Mouse (Mus musculus) lung, embryonic 16.5 days (tissue): Measurements from ENCODE around the gene Gm11554. TPM values are rescaled to one million over a fixed set of nuclear protein-coding genes. Genes with fewer than 3 reads are reported as not detected.
"Not testable (repeated sequence)": the region's sequence is repeated elsewhere in the genome, so short reads cannot be mapped to it uniquely, and the experiment has no call there.

Source experiments
- ATAC-seq: fragments of 200-750 bp; cut with Nextera tagmentation; 2 replicates; pipeline ENCODE4 v1.8.0; 2017; ENCODE audit warnings: low read depth, mild to moderate bottlenecking, moderate library complexity
- H3K27ac ChIP-seq: fragments of 300-500 bp; sonication (generic); 2 replicates; pipeline ENCODE4 v1.5.1; 2014; ENCODE audit warnings: mild to moderate bottlenecking, control low read depth, low read length
- H3K27me3 ChIP-seq: fragments of 300-500 bp; sonication (generic); 2 replicates; pipeline ENCODE4 v1.6.1; 2014; ENCODE audit warnings: low read depth, low read length, mixed read lengths; ENCODE audit not compliant: control insufficient read depth, insufficient read depth
- H3K36me3 ChIP-seq: fragments of 300-500 bp; sonication (generic); 2 replicates; pipeline ENCODE4 v1.6.1; 2014; ENCODE audit warnings: low read length; ENCODE audit not compliant: control insufficient read depth, insufficient read depth
- H3K4me1 ChIP-seq: fragments of 300-500 bp; sonication (generic); replicated peaks from 2 replicates; pipeline ENCODE4 v1.6.1; 2014; ENCODE audit warnings: low read length, mixed read lengths; ENCODE audit not compliant: control insufficient read depth, insufficient read depth
- H3K4me2 ChIP-seq: fragments of 300-500 bp; sonication (generic); 2 replicates; pipeline ENCODE4 v1.6.1; 2014; ENCODE audit warnings: low read depth, low read length, control low read depth
- H3K4me3 ChIP-seq: fragments of 300-500 bp; sonication (generic); 2 replicates; pipeline ENCODE4 v1.5.1; 2014; ENCODE audit warnings: mild to moderate bottlenecking, low read length, control low read depth
- H3K9ac ChIP-seq: fragments of 300-500 bp; sonication (generic); 2 replicates; pipeline ENCODE4 v1.6.1; 2014; ENCODE audit warnings: low read length, control low read depth
- H3K9me3 ChIP-seq: fragments of 300-500 bp; sonication (generic); 2 replicates; pipeline ENCODE4 v1.6.1; 2016; ENCODE audit warnings: low read length; ENCODE audit not compliant: control insufficient read depth
- WGBS: fragments of 180-500 bp; shearing (Covaris S2); extraction: QIAGEN DNeasy Blood & Tissue Kit; methylation state at CpG from one replicate; pipeline ENCODE4 v1.1.7; 2014; 5-methylcytosine and 5-hydroxymethylcytosine counted together
- polyA plus RNA-seq: library from polyadenylated mRNA; unstranded; fragments of >200 nt; fragmentation: Nextera tagmentation; extraction: Ambion mirVana; gene quantifications from 2 replicates; pipeline ENCODE4 v1.2.1, GENCODE M21; 2015

Gene Gm11554
- not detected in 2 replicates for polyA plus RNA-seq

DNA sequence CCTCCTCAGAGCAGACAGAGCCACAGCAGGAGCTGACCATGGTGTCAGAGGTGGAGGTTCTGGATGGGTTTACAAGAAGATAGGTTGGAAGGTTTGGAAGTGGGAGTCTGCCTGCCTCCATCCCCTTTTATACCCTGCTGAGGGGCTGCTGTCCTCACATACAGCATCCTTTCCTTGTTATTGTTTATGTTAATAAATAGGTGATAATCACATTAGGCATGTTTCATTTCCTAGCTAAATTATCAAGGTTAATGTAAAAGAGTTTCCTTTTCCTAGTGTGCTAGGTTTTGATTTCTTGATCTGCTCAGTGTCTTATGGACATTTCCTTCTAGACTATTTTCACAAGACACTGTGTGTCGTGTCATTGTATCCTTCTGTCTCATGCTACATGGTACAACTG, at the start of gene Gm11554:
Gene Gm11554 (minus strand): TSS at position 101 of the 400 bp plus-strand sequence.
- H3K9me3 ChIP-seq, ATAC-seq, H3K36me3 ChIP-seq, H3K4me3 ChIP-seq, H3K27ac ChIP-seq, H3K27me3 ChIP-seq, H3K4me2 ChIP-seq, H3K9ac ChIP-seq, H3K4me1 ChIP-seq: not testable (repeated sequence)
- WGBS, result no CpG with 5 or more reads among the region's 1 CpGs

DNA sequence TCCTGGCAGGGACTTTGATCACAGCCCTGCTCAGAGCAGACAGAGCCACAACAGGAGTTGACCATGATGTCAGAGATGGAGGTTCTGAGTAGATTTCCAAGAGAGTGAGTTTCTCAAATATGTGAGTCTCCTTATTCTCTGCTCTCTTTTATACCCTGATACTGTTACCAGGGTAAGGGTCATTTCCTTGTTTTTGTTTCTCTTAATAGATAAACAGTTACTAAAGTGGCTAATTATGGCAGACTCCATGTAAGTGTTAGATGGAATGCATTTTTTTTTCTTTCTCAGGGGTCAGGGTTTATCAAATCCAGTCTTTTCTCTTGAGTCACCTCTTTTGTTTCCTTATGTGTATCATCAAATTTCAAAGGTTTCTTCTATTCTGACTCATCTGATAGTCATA, 47.3 kb upstream of the Gm11554 start, which contains the start of gene Krtap4-16:
Gene Krtap4-16 (minus strand): TSS at position 101 of the 400 bp plus-strand sequence.
- H3K4me1 ChIP-seq, result no peaks in the 10 kb centered on the region
- no peak for ATAC-seq

DNA sequence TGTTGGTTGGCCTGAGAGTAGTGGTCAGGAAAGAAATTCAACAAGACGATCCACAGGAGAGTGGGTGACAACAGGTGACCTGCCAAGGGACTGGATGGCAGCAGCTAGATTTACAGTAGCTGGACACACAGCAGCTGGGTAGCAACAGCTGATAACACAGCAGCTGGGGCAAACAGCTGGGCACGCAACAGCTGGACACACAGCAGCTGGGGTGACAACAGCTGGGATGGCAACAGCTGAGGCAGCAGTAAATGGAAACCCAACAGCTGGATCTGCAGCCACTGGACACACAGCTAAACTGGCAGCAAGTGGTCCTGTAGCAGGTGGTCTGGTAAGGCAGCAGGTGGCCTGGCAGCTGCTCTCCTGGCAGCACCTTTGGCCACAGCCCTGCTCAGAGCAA, 42.5 kb upstream of the Gm11554 start:
- WGBS, result 87% methylated on average over 2 of the region's 2 CpGs
- no peak for ATAC-seq
- no peaks in the 10 kb centered on the region for H3K4me1 ChIP-seq

More for the DNA sequence above, 47.3 kb upstream of the Gm11554 start, which contains the start of gene Krtap4-16:
- Histone ChIP-seq H3K4me2 (no peak within 1 kb of the TSS), H3K36me3 (no peaks in the 10 kb centered on the region), H3K9ac (no peak within 1 kb of the TSS), H3K9me3 (no peaks in the 10 kb centered on the region), H3K4me3 (no peak within 1 kb of the TSS), H3K27me3 (no peaks in the 10 kb centered on the region), H3K27ac (no peak within 1 kb of the TSS)

DNA sequence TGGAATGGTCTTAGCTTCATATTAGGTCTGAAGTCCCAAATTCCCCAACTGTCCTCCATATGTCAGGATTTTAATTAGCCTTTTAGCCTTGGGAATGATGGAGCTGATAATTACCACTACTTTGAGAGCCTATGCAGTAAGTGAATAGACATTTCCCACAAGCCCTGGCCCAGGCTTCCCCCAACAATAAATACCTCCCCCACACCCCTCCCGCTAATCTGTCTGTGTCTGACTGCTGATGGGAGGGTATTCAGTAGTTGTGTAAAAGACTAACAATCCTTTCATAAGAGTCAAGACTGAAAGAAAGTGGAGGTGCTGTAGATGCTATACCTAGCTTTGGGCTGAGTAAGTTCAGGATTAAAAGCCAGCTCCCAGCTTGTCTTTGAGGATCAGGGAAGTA, 37.9 kb upstream of the Gm11554 start:
- Histone ChIP-seq H3K27ac (no peak overlapping the region), H3K27me3 (no peaks in the 10 kb centered on the region), H3K4me3 (no peak overlapping the region), H3K4me1 (no peaks in the 10 kb centered on the region), H3K9ac (no peak overlapping the region), H3K9me3 (no peaks in the 10 kb centered on the region), H3K4me2 (no peak overlapping the region), H3K36me3 (no peaks in the 10 kb centered on the region)
- ATAC-seq, result no peak
- WGBS, result 78% methylated on average over 1 of the region's 1 CpGs

More for the DNA sequence above, 42.5 kb upstream of the Gm11554 start:
- H3K9me3 ChIP-seq, result no peaks in the 10 kb centered on the region
- no peak overlapping the region for H3K9ac ChIP-seq
- no peak overlapping the region for H3K4me2 ChIP-seq
- H3K27me3 ChIP-seq, result no peaks in the 10 kb centered on the region
- H3K36me3 ChIP-seq, result no peaks in the 10 kb centered on the region
- no peak overlapping the region for H3K27ac ChIP-seq
- H3K4me3 ChIP-seq, result no peak overlapping the region

DNA sequence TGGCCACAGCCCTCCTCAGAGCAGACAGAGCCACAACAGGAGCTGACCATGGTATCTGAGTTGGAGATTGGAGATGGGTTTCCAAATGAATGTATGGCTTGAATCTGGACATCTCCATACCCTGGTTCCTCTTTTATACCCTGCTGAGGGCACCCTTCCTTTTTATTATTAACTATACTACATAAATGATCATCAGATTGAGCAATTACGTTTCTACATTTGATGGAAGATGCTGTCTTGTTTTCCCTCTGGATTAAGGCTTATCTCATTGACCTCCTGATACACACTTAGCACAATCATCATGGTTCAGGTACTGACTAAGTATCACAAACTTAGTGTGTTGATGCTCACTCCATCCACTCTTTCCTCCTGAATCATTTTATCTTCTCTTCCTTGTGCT, 33.7 kb upstream of the Gm11554 start, which contains the start of gene 2300003K06Rik:
Gene 2300003K06Rik (minus strand): TSS at position 101 of the 400 bp plus-strand sequence.
- H3K27ac ChIP-seq, result no peak within 1 kb of the TSS
- no peak within 1 kb of the TSS for H3K4me2 ChIP-seq

DNA sequence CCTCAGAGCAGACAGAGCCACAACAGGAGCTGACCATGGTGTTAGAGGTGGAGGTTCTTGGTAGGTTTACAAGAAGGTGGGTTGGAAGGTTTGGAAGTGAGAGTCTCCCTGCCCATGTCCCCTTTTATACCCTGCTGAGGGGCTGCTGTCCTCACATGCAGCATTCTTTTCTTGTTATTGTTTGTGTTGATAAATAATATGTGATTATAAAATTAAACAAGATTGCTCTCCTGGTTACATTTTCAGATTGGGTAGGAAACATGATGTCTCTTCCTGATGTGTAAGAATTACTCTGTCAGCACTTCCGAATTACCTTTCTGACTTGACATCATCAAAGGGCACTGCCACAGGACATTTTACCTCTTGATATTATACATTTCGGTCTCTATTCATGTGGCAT, 11.3 kb upstream of the Gm11554 start, which contains the start of gene Gm11564:
Gene Gm11564 (minus strand): TSS at position 101 of the 400 bp plus-strand sequence.
- not testable (repeated sequence) for H3K4me1 ChIP-seq, H3K9ac ChIP-seq, H3K4me3 ChIP-seq, H3K36me3 ChIP-seq, ATAC-seq, H3K4me2 ChIP-seq, H3K27me3 ChIP-seq, H3K27ac ChIP-seq, H3K9me3 ChIP-seq
- WGBS, result 81% methylated on average over 2 of the region's 2 CpGs

More for the DNA sequence above, 33.7 kb upstream of the Gm11554 start, which contains the start of gene 2300003K06Rik:
- H3K27me3 ChIP-seq, result no peaks in the 10 kb centered on the region
- 72% methylated on average over 1 of the region's 1 CpGs for WGBS
- H3K9me3 ChIP-seq, result no peaks in the 10 kb centered on the region
- H3K4me1 ChIP-seq, result no peaks in the 10 kb centered on the region
- no peak within 1 kb of the TSS for H3K9ac ChIP-seq
- ATAC-seq, result no peak
- H3K36me3 ChIP-seq, result no peaks in the 10 kb centered on the region
- H3K4me3 ChIP-seq, result no peak within 1 kb of the TSS

DNA sequence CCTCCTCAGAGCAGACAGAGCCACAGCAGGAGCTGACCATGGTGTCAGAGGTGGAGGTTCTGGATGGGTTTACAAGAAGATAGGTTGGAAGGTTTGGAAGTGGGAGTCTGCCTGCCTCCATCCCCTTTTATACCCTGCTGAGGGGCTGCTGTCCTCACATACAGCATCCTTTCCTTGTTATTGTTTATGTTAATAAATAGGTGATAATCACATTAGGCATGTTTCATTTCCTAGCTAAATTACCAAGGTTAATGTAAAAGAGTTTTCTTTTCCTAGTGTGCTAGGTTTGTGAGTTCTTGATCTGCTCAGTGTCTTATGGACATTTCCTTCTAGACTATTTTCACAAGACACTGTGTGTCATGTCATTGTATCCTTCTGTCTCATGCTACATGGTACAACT, 5.5 kb upstream of the Gm11554 start, which contains the start of gene Krtap4-13:
Gene Krtap4-13 (minus strand): TSS at position 101 of the 400 bp plus-strand sequence.
- ATAC-seq, H3K27ac ChIP-seq: not testable (repeated sequence)

DNA sequence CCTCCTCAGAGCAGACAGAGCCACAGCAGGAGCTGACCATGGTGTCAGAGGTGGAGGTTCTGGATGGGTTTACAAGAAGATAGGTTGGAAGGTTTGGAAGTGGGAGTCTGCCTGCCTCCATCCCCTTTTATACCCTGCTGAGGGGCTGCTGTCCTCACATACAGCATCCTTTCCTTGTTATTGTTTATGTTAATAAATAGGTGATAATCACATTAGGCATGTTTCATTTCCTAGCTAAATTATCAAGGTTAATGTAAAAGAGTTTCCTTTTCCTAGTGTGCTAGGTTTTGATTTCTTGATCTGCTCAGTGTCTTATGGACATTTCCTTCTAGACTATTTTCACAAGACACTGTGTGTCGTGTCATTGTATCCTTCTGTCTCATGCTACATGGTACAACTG, 5.4 kb downstream of the Gm11554 start, which contains the start of gene Gm11569:
Gene Gm11569 (minus strand): TSS at position 101 of the 400 bp plus-strand sequence.
- not testable (repeated sequence) for H3K27me3 ChIP-seq, ATAC-seq, H3K9ac ChIP-seq, H3K4me1 ChIP-seq, H3K36me3 ChIP-seq, H3K27ac ChIP-seq, H3K4me2 ChIP-seq, H3K9me3 ChIP-seq, H3K4me3 ChIP-seq
- no CpG with 5 or more reads among the region's 1 CpGs for WGBS

More for the DNA sequence above, 5.5 kb upstream of the Gm11554 start, which contains the start of gene Krtap4-13:
- H3K9me3 ChIP-seq, H3K4me1 ChIP-seq, H3K4me2 ChIP-seq, H3K36me3 ChIP-seq, H3K4me3 ChIP-seq, H3K27me3 ChIP-seq, H3K9ac ChIP-seq: not testable (repeated sequence)

DNA sequence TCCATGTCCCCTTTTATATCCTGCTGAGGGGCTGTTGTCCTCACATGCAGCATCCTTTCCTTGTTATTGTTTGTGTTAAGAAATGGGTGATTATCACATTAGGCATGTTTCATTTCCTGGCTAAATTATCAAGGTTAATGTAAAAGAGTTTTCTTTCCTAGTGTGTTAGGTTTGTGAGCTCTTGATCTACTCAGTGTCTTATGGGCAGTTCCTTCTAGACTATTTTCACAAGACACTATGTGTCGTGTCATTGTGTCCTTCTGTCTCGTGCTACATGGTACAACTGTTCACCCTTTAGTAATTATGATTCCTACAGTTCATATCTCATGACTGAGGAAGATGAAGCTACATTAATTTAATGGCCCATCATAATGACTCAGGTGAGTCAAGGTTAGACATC, 10.9 kb downstream of the Gm11554 start, which contains the start of gene Gm11596:
Gene Gm11596 (minus strand): TSS at position 101 of the 400 bp plus-strand sequence.
- no peaks in the 10 kb centered on the region for H3K36me3 ChIP-seq
- H3K4me3 ChIP-seq, result no peak within 1 kb of the TSS
- no peak for ATAC-seq
- no peak within 1 kb of the TSS for H3K4me2 ChIP-seq
- WGBS, result 61% methylated on average over 2 of the region's 2 CpGs
- no peaks in the 10 kb centered on the region for H3K9me3 ChIP-seq
- no peak within 1 kb of the TSS for H3K9ac ChIP-seq
- no peak within 1 kb of the TSS for H3K27ac ChIP-seq
- no peaks in the 10 kb centered on the region for H3K27me3 ChIP-seq
- H3K4me1 ChIP-seq, result no peaks in the 10 kb centered on the region
